Mouse (Mus musculus): ENCODE data around the gene Il27. TPM values are rescaled to one million over a fixed set of nuclear protein-coding genes. Genes with fewer than 3 reads are reported as not detected.

Il27 gene
- total RNA-seq, 1 experiment: not detected

DNA sequence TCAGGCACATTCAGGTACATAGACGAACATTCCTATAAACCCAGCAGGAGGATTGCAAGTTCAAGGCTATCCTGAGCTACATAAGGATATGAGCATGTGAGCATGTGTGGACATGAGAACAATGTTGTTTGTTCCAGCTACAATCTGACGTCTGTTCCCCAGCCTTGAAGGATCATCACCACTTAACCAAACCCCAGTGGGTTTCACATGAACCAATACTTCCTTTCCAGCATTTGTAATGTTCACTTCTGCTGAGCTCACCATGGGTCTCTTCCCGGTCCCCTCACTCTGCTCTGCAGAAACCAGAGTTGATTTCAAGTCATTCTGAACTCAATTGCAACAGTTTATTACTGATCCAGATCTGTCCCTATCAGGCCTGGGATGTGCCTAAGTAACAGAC is 7.9 kb upstream of the Il27 start:
- Histone ChIP-seq H3K4me3 (ENCODE audit: insufficient read depth in 1 of 2, low read depth in 1 of 2, low read length in 2 of 2, poor library complexity in 1 of 2, severe bottlenecking in 1 of 2) (no peak overlapping the region), H3K27ac (ENCODE audit: insufficient read depth, low read depth, low read length, poor library complexity, severe bottlenecking) (no peak overlapping the region), H3K9me3 (ENCODE audit: control insufficient read depth, insufficient read depth, low read depth, low read length) (no peaks in the 10 kb centered on the region), H3K36me3 (ENCODE audit: control insufficient read depth, insufficient read depth, low read length, poor library complexity, severe bottlenecking) (no peaks in the 10 kb centered on the region), H3K9ac (ENCODE audit: insufficient read depth, low read depth, low read length, poor library complexity, severe bottlenecking) (no peak overlapping the region), H3K4me1 (ENCODE audit: control insufficient read depth in 2 of 2, insufficient read depth in 2 of 2, low read length in 2 of 2, poor library complexity in 1 of 2) (peaks cover 0 to 7% of the 10 kb centered on the region in 2 experiments; a peak in 1 of 4 replicates)
- DNase-seq (ENCODE audit: low read depth, low spot score): no peak
- in situ Hi-C loops (cut with MboI; ENCODE audit: low sequenced_read_pairs in 2 of 2, unreplicated experiment in 2 of 2): no loop called here
- no peak for TF ChIP-seq ZC3H11A (IDR thresholded peaks at IDR 0.05; ENCODE audit: borderline replicate concordance, low read depth, low read length)
- no peak for TF ChIP-seq HCFC1 (IDR thresholded peaks at IDR 0.05; ENCODE audit: borderline replicate concordance, insufficient read depth, low read length)
- TF ChIP-seq CHD2 (IDR thresholded peaks at IDR 0.05; ENCODE audit: low read depth, low read length): no peak
- TF ChIP-seq ZNF384 (IDR thresholded peaks at IDR 0.05; ENCODE audit: low read depth, low read length): no peak
- no peak for TF ChIP-seq MAFK (IDR thresholded peaks at IDR 0.05; ENCODE audit: insufficient read depth, low read depth, low read length)

DNA sequence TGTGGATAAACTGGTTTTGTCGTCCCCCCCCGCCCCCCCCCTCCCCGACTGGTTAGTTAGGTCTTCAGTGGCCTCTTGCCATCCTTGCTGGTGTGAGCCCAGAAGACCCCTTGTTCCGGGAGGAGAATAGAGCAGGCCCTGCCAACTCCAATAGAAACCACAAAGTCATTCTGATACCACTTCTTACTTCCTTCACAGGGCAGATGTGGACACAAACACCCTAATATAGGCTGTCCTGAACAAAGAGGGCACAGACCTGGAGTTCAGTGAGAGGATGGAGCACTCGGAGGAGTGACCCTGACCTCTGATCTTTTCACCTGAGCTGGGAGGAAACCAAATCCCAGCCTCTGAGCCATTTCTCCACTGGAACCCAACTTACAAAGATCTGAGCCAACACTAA is 7.2 kb upstream of the Il27 start:
- H3K9me3 ChIP-seq (ENCODE audit: control insufficient read depth, insufficient read depth, low read depth, low read length): no peaks in the 10 kb centered on the region
- no peak for DNase-seq (ENCODE audit: low read depth, low spot score)
- no peak overlapping the region for H3K9ac ChIP-seq (ENCODE audit: insufficient read depth, low read depth, low read length, poor library complexity, severe bottlenecking)
- H3K27ac ChIP-seq (ENCODE audit: insufficient read depth, low read depth, low read length, poor library complexity, severe bottlenecking): no peak overlapping the region
- H3K36me3 ChIP-seq (ENCODE audit: control insufficient read depth, insufficient read depth, low read length, poor library complexity, severe bottlenecking): no peaks in the 10 kb centered on the region
- in situ Hi-C loops (cut with MboI; ENCODE audit: low sequenced_read_pairs in 2 of 2, unreplicated experiment in 2 of 2): no loop called here
- H3K4me1 ChIP-seq (ENCODE audit: control insufficient read depth in 2 of 2, insufficient read depth in 2 of 2, low read length in 2 of 2, poor library complexity in 1 of 2): peaks cover 0 to 7% of the 10 kb centered on the region in 2 experiments; a peak in 1 of 4 replicates
- no peak overlapping the region for H3K4me3 ChIP-seq (ENCODE audit: insufficient read depth in 1 of 2, low read depth in 1 of 2, low read length in 2 of 2, poor library complexity in 1 of 2, severe bottlenecking in 1 of 2)
- TF ChIP-seq HCFC1 (IDR thresholded peaks at IDR 0.05; ENCODE audit: borderline replicate concordance, insufficient read depth, low read length) (no peak), ZC3H11A (IDR thresholded peaks at IDR 0.05; ENCODE audit: borderline replicate concordance, low read depth, low read length) (no peak), ZNF384 (IDR thresholded peaks at IDR 0.05; ENCODE audit: low read depth, low read length) (no peak), CHD2 (IDR thresholded peaks at IDR 0.05; ENCODE audit: low read depth, low read length) (no peak), MAFK (IDR thresholded peaks at IDR 0.05; ENCODE audit: insufficient read depth, low read depth, low read length) (no peak)

DNA sequence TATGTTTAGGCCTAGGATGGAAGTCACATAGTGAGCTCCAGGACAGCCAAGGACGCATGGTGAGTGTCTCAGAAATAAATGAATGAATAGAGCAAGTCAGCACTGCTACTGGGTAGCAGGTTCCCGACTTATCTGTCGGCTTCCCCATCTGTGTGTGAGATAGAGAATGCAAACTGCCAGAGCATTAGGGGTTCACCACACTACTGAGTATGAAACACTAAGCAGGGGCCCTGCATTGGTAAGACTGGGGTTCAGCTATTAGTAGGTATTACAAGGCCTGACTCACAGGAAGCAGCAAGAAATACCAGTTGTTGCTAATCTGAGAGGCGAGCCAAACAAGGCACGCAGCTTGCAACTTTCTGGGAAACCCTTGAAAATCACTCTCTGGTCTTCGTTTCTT is 4.2 kb upstream of the Il27 start:
- H3K9ac ChIP-seq (ENCODE audit: insufficient read depth, low read depth, low read length, poor library complexity, severe bottlenecking): no peak overlapping the region
- H3K27ac ChIP-seq (ENCODE audit: insufficient read depth, low read depth, low read length, poor library complexity, severe bottlenecking): no peak overlapping the region
- in situ Hi-C loops (cut with MboI; ENCODE audit: low sequenced_read_pairs in 2 of 2, unreplicated experiment in 2 of 2): no loop called here
- H3K36me3 ChIP-seq (ENCODE audit: control insufficient read depth, insufficient read depth, low read length, poor library complexity, severe bottlenecking): no peaks in the 10 kb centered on the region
- no peaks in the 10 kb centered on the region for H3K9me3 ChIP-seq (ENCODE audit: control insufficient read depth, insufficient read depth, low read depth, low read length)
- TF ChIP-seq ZNF384 (IDR thresholded peaks at IDR 0.05; ENCODE audit: low read depth, low read length) (no peak), ZC3H11A (IDR thresholded peaks at IDR 0.05; ENCODE audit: borderline replicate concordance, low read depth, low read length) (no peak)
- no peak for DNase-seq (ENCODE audit: low read depth, low spot score)
- no peak overlapping the region for H3K4me3 ChIP-seq (ENCODE audit: insufficient read depth in 1 of 2, low read depth in 1 of 2, low read length in 2 of 2, poor library complexity in 1 of 2, severe bottlenecking in 1 of 2)
- H3K4me1 ChIP-seq (ENCODE audit: control insufficient read depth in 2 of 2, insufficient read depth in 2 of 2, low read length in 2 of 2, poor library complexity in 1 of 2): peaks cover 0 to 7% of the 10 kb centered on the region in 2 experiments; a peak in 1 of 4 replicates

DNA sequence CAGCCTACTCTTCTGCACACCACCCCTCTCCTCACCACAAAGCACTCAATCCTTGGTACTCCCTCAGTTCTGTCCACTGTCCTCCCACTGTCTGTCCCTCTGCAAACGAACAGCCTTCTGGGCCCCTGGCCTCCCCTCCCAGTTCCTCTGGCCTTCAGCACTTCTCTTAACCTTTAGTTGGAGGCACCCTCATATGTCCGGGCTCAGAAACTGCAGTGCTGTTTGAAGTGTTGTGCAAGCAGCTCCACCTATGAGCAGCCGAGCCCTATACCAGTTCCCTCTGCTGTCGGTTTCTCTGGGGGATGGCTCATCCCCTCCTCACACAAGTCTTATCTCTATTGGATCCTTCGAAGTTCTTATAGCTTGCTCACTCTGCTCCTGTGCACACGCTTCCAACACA is 1.7 kb upstream of the Il27 start:
- Histone ChIP-seq H3K4me1 (ENCODE audit: control insufficient read depth in 2 of 2, insufficient read depth in 2 of 2, low read length in 2 of 2, poor library complexity in 1 of 2) (peaks cover 0 to 5% of the 10 kb centered on the region in 2 experiments; a peak in 1 of 4 replicates), H3K27ac (ENCODE audit: insufficient read depth, low read depth, low read length, poor library complexity, severe bottlenecking) (no peak overlapping the region), H3K4me3 (ENCODE audit: insufficient read depth in 1 of 2, low read depth in 1 of 2, low read length in 2 of 2, poor library complexity in 1 of 2, severe bottlenecking in 1 of 2) (no peak overlapping the region), H3K36me3 (ENCODE audit: control insufficient read depth, insufficient read depth, low read length, poor library complexity, severe bottlenecking) (no peaks in the 10 kb centered on the region), H3K9me3 (ENCODE audit: control insufficient read depth, insufficient read depth, low read depth, low read length) (no peaks in the 10 kb centered on the region), H3K9ac (ENCODE audit: insufficient read depth, low read depth, low read length, poor library complexity, severe bottlenecking) (no peak overlapping the region)
- in situ Hi-C loops (cut with MboI; ENCODE audit: low sequenced_read_pairs in 2 of 2, unreplicated experiment in 2 of 2): no loop called here
- TF ChIP-seq HCFC1 (IDR thresholded peaks at IDR 0.05; ENCODE audit: borderline replicate concordance, insufficient read depth, low read length) (no peak), CHD2 (IDR thresholded peaks at IDR 0.05; ENCODE audit: low read depth, low read length) (no peak), MAFK (IDR thresholded peaks at IDR 0.05; ENCODE audit: insufficient read depth, low read depth, low read length) (no peak), ZNF384 (IDR thresholded peaks at IDR 0.05; ENCODE audit: low read depth, low read length) (no peak), ZC3H11A (IDR thresholded peaks at IDR 0.05; ENCODE audit: borderline replicate concordance, low read depth, low read length) (no peak)
- no peak for DNase-seq (ENCODE audit: low read depth, low spot score)

DNA sequence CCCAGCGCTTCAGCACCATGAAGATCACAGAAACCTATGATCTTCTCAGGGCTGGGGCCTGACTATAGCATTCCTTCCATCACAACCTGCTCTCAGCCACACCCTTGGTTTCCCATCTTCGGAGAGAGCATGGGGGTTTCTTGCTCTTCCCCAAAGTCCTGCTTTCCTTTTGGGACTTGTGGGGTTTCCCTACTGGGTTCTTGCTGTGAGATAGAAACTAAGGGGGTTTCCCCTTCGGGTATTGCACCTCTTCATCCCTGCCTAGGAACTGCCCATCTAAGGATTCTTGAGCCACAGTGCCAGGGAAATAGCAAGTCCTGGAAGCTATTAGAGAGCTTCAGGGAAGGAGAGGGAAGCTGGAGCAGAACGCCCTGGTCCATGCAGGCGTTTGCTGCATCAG is 1.1 kb upstream of the Il27 start:
- Histone ChIP-seq H3K9me3 (ENCODE audit: control insufficient read depth, insufficient read depth, low read depth, low read length) (no peaks in the 10 kb centered on the region), H3K4me1 (ENCODE audit: control insufficient read depth in 2 of 2, insufficient read depth in 2 of 2, low read length in 2 of 2, poor library complexity in 1 of 2) (0 out of 4 replicates have a peak, but pooled peaks cover 0 to under 1% of the 10 kb centered on the region in 2 experiments), H3K27ac (ENCODE audit: insufficient read depth, low read depth, low read length, poor library complexity, severe bottlenecking) (no peak overlapping the region), H3K36me3 (ENCODE audit: control insufficient read depth, insufficient read depth, low read length, poor library complexity, severe bottlenecking) (no peaks in the 10 kb centered on the region), H3K4me3 (ENCODE audit: insufficient read depth in 1 of 2, low read depth in 1 of 2, low read length in 2 of 2, poor library complexity in 1 of 2, severe bottlenecking in 1 of 2) (no peak overlapping the region), H3K9ac (ENCODE audit: insufficient read depth, low read depth, low read length, poor library complexity, severe bottlenecking) (no peak overlapping the region)
- TF ChIP-seq CHD2 (IDR thresholded peaks at IDR 0.05; ENCODE audit: low read depth, low read length) (no peak), ZC3H11A (IDR thresholded peaks at IDR 0.05; ENCODE audit: borderline replicate concordance, low read depth, low read length) (no peak), HCFC1 (IDR thresholded peaks at IDR 0.05; ENCODE audit: borderline replicate concordance, insufficient read depth, low read length) (no peak), MAFK (IDR thresholded peaks at IDR 0.05; ENCODE audit: insufficient read depth, low read depth, low read length) (no peak), ZNF384 (IDR thresholded peaks at IDR 0.05; ENCODE audit: low read depth, low read length) (no peak)
- no peak for DNase-seq (ENCODE audit: low read depth, low spot score)
- in situ Hi-C loops (cut with MboI; ENCODE audit: low sequenced_read_pairs in 2 of 2, unreplicated experiment in 2 of 2): no loop called here

All from ES-E14 (cell line).